Mouse (Mus musculus) ES-E14 (cell line): ENCODE data around the gene Dclk3.

Source experiments
- CHD2 ChIP-seq: IDR thresholded peaks from 2 replicates; pipeline ENCODE4 v1.6.1; 2014; ENCODE audit warnings: mild to moderate bottlenecking, low read depth, low read length, inconsistent platforms
- MAFK ChIP-seq: IDR thresholded peaks from 2 replicates; pipeline ENCODE4 v1.6.1; 2014; ENCODE audit warnings: mild to moderate bottlenecking, low read depth, low read length, inconsistent platforms; ENCODE audit not compliant: insufficient read depth

GRCm38 (mm10) chr9:111457936-111458310 lies 19.0 kb downstream of the Dclk3 start:
- TF ChIP-seq CHD2: no peak
- TF ChIP-seq MAFK: no peak
